Mouse (Mus musculus) thymus, adult 2 months (tissue): ENCODE measurements around the gene Wdr63.

Experiments used
- CTCF ChIP-seq: fragments of 200-500 bp; IDR thresholded peaks from 2 replicates; pipeline ENCODE4 v1.5.1; 2012; ENCODE audit warnings: mild to moderate bottlenecking, control low read depth, low read length, moderate library complexity, borderline replicate concordance; ENCODE audit not compliant: control insufficient read depth, poor library complexity, insufficient read depth; ENCODE audit errors: extremely low read depth
- POLR2A ChIP-seq: fragments of 200-500 bp; IDR thresholded peaks from 2 replicates; pipeline ENCODE4 v1.6.1; 2012; ENCODE audit warnings: mild to moderate bottlenecking, low read length, control low read depth, moderate library complexity; ENCODE audit not compliant: control insufficient read depth, poor library complexity, insufficient read depth; ENCODE audit errors: extremely low read depth

DNA sequence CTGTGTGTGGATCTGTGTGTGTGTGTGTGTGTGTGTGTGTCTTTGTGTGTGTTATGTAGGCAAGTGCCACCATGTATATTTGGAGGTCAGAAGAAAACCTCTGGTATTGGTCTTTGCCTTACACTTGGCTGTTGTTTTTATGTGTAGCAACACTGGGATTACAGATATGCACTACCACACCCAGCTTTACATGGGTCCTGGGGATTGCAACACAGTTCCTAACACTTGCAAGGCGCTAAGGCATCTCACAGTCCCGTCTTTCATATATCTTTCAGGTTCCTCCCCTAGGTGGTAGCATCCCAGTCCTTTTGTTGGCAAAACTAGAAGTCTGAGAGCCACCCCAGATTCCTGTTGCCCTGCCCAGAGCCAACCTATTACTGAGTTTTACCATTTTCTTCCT is 1.0 kb upstream of the Wdr63 start:
- TF ChIP-seq CTCF (no peak), POLR2A (no peak)
